ENCODE assay signal across 9 mouse cellular contexts in the genomic region with DNA sequence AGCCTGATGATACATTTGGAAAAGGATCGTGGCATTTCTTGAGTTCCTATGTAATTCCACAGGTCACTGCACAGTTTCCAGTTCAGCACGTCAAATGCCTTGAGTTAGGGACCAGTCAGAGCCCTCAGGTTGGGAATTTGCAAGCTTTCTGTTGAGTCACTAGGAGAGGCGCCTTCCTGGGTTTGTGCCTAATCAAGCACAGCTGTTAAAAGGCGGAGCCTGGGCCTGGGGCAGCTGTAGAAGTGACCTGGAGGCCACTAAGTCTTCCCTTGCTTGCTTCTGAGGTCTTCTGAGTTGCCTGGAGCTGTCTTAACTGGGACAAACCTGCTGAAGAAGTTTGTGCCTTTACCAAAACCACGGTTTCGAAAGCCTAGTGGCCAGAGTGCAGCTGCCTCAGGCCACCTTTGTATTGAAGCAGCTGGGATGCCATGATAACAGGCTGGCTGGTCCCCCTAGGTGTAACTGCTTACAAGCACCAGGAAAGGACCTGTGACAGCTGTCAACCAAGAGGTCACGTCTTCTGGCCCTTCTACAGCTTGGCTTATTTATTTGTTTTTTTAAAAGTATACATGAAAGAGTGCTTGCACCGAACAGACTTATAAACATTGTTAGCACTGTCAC.
DNase-seq lines count a peak whose midpoint lies in the region; ATAC-seq lines count a peak whose summit lies in the region.
"Had no signal": no experiment of that assay in that cellular context is flagged by ENCODE, and none has a peak within 500 bp of the region (broad histone marks: within the 10 kb centered on the region; RNA-seq: fewer than 3 reads in every experiment).

No protein-coding gene starts in this region.

- no peaks in the 10 kb centered on the region for H3K9me3 ChIP-seq in neural tube, embryonic 15.5 days (replicated peaks)
- H3K9me3 ChIP-seq in forebrain, embryonic 12.5 days = no peaks in the 10 kb centered on the region

- H3K4me2 ChIP-seq in neural tube, embryonic 15.5 days = no peak overlapping the region
- no peak overlapping the region for H3K4me2 ChIP-seq in forebrain, embryonic 12.5 days

- no peak overlapping the region for H3K27ac ChIP-seq in neural tube, embryonic 15.5 days (replicated peaks)
- H3K27ac ChIP-seq in forebrain, embryonic 12.5 days = no peak overlapping the region

- no peak overlapping the region for H3K4me3 ChIP-seq in neural tube, embryonic 15.5 days (replicated peaks)
- no peak overlapping the region for H3K4me3 ChIP-seq in forebrain, embryonic 12.5 days (replicated peaks)

- no peaks in the 10 kb centered on the region for H3K36me3 ChIP-seq in neural tube, embryonic 15.5 days
- H3K36me3 ChIP-seq in forebrain, embryonic 12.5 days (replicated peaks) = no peaks in the 10 kb centered on the region

- H3K9ac ChIP-seq in neural tube, embryonic 15.5 days (replicated peaks) = no peak overlapping the region
- H3K9ac ChIP-seq in forebrain, embryonic 12.5 days = no peak overlapping the region

- DNase-seq in neural tube, embryonic 10.5 days (ENCODE audit: extremely low spot score, low spot score) = peak; percentile 50
- DNase-seq in heart, adult 8-10 months (ENCODE audit: low spot score) = peak; percentile 49
- DNase-seq in kidney, postnatal 36 days = peak; percentile 32 to 58
- peak; percentile 62 for DNase-seq in yolk sac, embryonic 10.5 days (ENCODE audit: low spot score)
- DNase-seq in spleen, adult 18-20 months = no peak
- no peak for DNase-seq in cerebellum, postnatal 25 days
- DNase-seq: adrenal gland, adult 8-10 months had no signal

- H3K27me3 ChIP-seq in neural tube, embryonic 15.5 days (replicated peaks) = no peaks in the 10 kb centered on the region
- H3K27me3 ChIP-seq in forebrain, embryonic 12.5 days = no peaks in the 10 kb centered on the region

- ATAC-seq in neural tube, embryonic 15.5 days (ENCODE audit: low FRiP score) = no peak
- no peak for ATAC-seq in forebrain, embryonic 12.5 days (ENCODE audit: low FRiP score)

- H3K4me1 ChIP-seq in neural tube, embryonic 15.5 days = peaks cover 38% of the 10 kb centered on the region
- peaks cover 51% of the 10 kb centered on the region for H3K4me1 ChIP-seq in forebrain, embryonic 12.5 days

- WGBS in neural tube, embryonic 15.5 days = 68% methylated on average over 8 of the region's 8 CpGs
- WGBS in forebrain, embryonic 12.5 days = 57% methylated on average over 8 of the region's 8 CpGs

Comparison
In these comparisons a context has a peak if more than half of its experiments do, and no peak if none do; other contexts are left out.
1. DNase-seq: peak in neural tube, embryonic 10.5 days (single experiment), heart, adult 8-10 months (single experiment), kidney, postnatal 36 days (2 of 2) and yolk sac, embryonic 10.5 days (single experiment); none in spleen, adult 18-20 months (0 of 2) and cerebellum, postnatal 25 days (0 of 2).